Mouse (Mus musculus) liver, embryonic 13.5 days (tissue): ENCODE measurements around the gene Slc44a5. TPM values are rescaled to one million over a fixed set of nuclear protein-coding genes. Genes with fewer than 3 reads are reported as not detected.

Experiments used
- ATAC-seq: fragments of 200-750 bp; cut with Nextera tagmentation; 2 replicates; pipeline ENCODE4 v1.8.0; 2017; ENCODE audit warnings: low read depth, mild to moderate bottlenecking, moderate number of reproducible peaks, moderate library complexity
- DNase-seq: peaks from one replicate; pipeline ENCODE4 v3.0.0; 2022
- H3K27ac ChIP-seq: fragments of 300-500 bp; sonication (generic); 2 replicates; pipeline ENCODE4 v1.5.1; 2015; ENCODE audit warnings: moderate library complexity, mild to moderate bottlenecking, inconsistent platforms
- H3K27me3 ChIP-seq: fragments of 300-500 bp; sonication (generic); 2 replicates; pipeline ENCODE4 v1.6.1; 2015; ENCODE audit warnings: mild to moderate bottlenecking, inconsistent platforms
- H3K36me3 ChIP-seq: fragments of 300-500 bp; sonication (generic); 2 replicates; pipeline ENCODE4 v1.6.1; 2015; ENCODE audit warnings: mild to moderate bottlenecking, inconsistent platforms
- H3K4me1 ChIP-seq: fragments of 300-500 bp; sonication (generic); replicated peaks from 2 replicates; pipeline ENCODE4 v1.6.1; 2015; ENCODE audit warnings: inconsistent platforms
- H3K4me2 ChIP-seq: fragments of 300-500 bp; sonication (generic); 2 replicates; pipeline ENCODE4 v1.6.1; 2015; ENCODE audit warnings: inconsistent platforms, mild to moderate bottlenecking, moderate library complexity
- H3K4me3 ChIP-seq: fragments of 300-500 bp; sonication (generic); replicated peaks from 2 replicates; pipeline ENCODE4 v1.5.1; 2015; ENCODE audit warnings: mild to moderate bottlenecking, inconsistent platforms
- H3K9ac ChIP-seq: fragments of 300-500 bp; sonication (generic); 2 replicates; pipeline ENCODE4 v1.6.1; 2015; ENCODE audit warnings: mild to moderate bottlenecking, inconsistent platforms
- H3K9me3 ChIP-seq: fragments of 300-500 bp; sonication (generic); replicated peaks from 2 replicates; pipeline ENCODE4 v1.6.1; 2016; ENCODE audit warnings: inconsistent platforms
- WGBS: fragments of 180-500 bp; shearing (Covaris S2); methylation state at CpG from one replicate; pipeline ENCODE4 v1.1.7; 2015; ENCODE audit not compliant: insufficient replicate concordance; 5-methylcytosine and 5-hydroxymethylcytosine counted together
- polyA plus RNA-seq: library from polyadenylated mRNA; unstranded; fragments of >200 nt; fragmentation: Nextera tagmentation; extraction: Ambion mirVana; gene quantifications from 2 replicates; pipeline ENCODE4 v1.2.1, GENCODE M21; 2015

The Slc44a5 gene
- polyA plus RNA-seq, 1 experiment from 2014 or later, result 0.24 TPM

GRCm38 (mm10) chr3:154174766-154175165, 201.5 kb downstream of the Slc44a5 start:
- Histone ChIP-seq H3K4me3 (no peak overlapping the region), H3K9me3 (no peaks in the 10 kb centered on the region), H3K27me3 (no peaks in the 10 kb centered on the region), H3K4me2 (no peak overlapping the region), H3K36me3 (no peaks in the 10 kb centered on the region), H3K4me1 (no peaks in the 10 kb centered on the region), H3K9ac (no peak overlapping the region), H3K27ac (no peak overlapping the region)
- no peak for DNase-seq
- ATAC-seq, result no peak
- WGBS, result 80% methylated on average over 7 of the region's 7 CpGs

GRCm38 (mm10) chr3:154177665-154178305, 204.5 kb downstream of the Slc44a5 start:
- Histone ChIP-seq H3K27me3 (no peaks in the 10 kb centered on the region), H3K4me2 (no peak overlapping the region), H3K4me1 (no peaks in the 10 kb centered on the region), H3K9me3 (no peaks in the 10 kb centered on the region), H3K4me3 (no peak overlapping the region), H3K36me3 (no peaks in the 10 kb centered on the region), H3K9ac (no peak overlapping the region), H3K27ac (no peak overlapping the region)
- DNase-seq, result no peak
- WGBS, result 26% methylated on average over 8 of the region's 8 CpGs
- ATAC-seq, result peak; percentile 26; the same call in 1 of the 2 replicates

DNA sequence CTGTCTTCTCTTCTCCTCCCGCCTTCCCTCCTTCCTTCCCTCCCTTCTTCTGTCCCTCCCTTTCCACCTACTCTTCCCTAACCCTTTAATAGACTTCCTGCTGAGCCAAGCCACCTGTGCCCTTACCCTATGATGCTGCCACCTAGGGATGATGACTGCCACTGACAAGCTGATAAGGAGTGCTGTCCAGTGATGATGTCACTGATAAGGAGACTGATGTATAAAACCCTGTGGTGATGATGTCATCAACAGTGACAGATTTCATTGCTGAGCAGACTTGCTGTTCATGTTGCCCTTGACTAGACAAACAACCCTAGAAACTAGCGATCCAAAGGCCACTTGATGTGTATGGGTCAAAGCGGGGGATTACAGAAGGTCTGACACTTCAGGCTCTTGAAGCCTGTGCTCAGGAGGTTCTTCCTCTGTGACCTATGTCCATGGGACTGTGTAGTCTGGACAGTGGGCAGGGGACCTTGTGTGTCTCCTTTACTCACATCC, 206.2 kb downstream of the Slc44a5 start:
- Histone ChIP-seq H3K4me2 (no peak overlapping the region), H3K36me3 (no peaks in the 10 kb centered on the region), H3K27ac (no peak overlapping the region), H3K9ac (no peak overlapping the region), H3K27me3 (no peaks in the 10 kb centered on the region), H3K4me3 (no peak overlapping the region), H3K4me1 (no peaks in the 10 kb centered on the region), H3K9me3 (no peaks in the 10 kb centered on the region)
- DNase-seq (no peak), ATAC-seq (no peak)
- WGBS, result 89% methylated on average over 2 of the region's 3 CpGs

- Histone ChIP-seq H3K27me3 (no peaks in the 10 kb centered on the region), H3K9ac (no peak overlapping the region), H3K9me3 (no peaks in the 10 kb centered on the region), H3K27ac (no peak overlapping the region), H3K36me3 (no peaks in the 10 kb centered on the region), H3K4me2 (no peak overlapping the region), H3K4me3 (no peak overlapping the region), H3K4me1 (no peaks in the 10 kb centered on the region)
- ATAC-seq (peak; percentile 36; the same call in 1 of the 2 replicates), DNase-seq (no peak)
- 20% methylated on average over 7 of the region's 7 CpGs for WGBS
Observed at GRCm38 (mm10) chr3:154182987-154183386, 209.8 kb downstream of the Slc44a5 start.

DNA sequence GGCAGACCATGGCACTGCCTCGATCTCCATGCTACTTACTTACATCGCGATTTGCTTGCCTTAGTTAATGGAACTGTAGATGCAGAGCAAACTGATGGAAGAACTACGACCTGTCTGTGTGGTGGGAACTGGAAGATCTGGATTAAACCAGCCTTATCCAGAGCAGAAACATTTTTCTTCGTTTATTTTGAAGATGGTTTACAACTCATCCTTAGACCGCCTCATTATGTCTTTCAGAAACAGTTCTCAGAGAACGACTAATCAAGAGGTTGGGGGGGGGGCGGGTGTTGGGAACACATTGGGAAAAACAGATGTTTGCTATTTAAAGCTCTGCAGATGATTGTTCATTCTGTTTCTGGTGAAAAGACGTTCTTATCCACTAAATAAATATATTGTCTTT, 210.7 kb downstream of the Slc44a5 start:
- 68% methylated on average over 9 of the region's 9 CpGs for WGBS
- Histone ChIP-seq H3K27me3 (no peaks in the 10 kb centered on the region), H3K36me3 (no peaks in the 10 kb centered on the region), H3K9ac (no peak overlapping the region), H3K4me3 (no peak overlapping the region), H3K4me2 (no peak overlapping the region), H3K9me3 (no peaks in the 10 kb centered on the region), H3K27ac (no peak overlapping the region), H3K4me1 (no peaks in the 10 kb centered on the region; the same call in 1 of the 2 replicates)
- no peak for DNase-seq
- no peak for ATAC-seq

- no peaks in the 10 kb centered on the region for H3K27me3 ChIP-seq
- no peak overlapping the region for H3K9ac ChIP-seq
- WGBS, result 59% methylated on average over 9 of the region's 9 CpGs
- H3K27ac ChIP-seq, result no peak overlapping the region
- peaks cover 24% of the 10 kb centered on the region for H3K4me1 ChIP-seq
- H3K4me3 ChIP-seq, result no peak overlapping the region
- no peaks in the 10 kb centered on the region for H3K9me3 ChIP-seq
- H3K4me2 ChIP-seq, result no peak overlapping the region
- no peaks in the 10 kb centered on the region for H3K36me3 ChIP-seq
- no peak for ATAC-seq
- no peak for DNase-seq
Observed at GRCm38 (mm10) chr3:154188668-154189067, 215.4 kb downstream of the Slc44a5 start.

GRCm38 (mm10) chr3:154192328-154193030, 219.2 kb downstream of the Slc44a5 start:
- Histone ChIP-seq H3K9me3 (no peaks in the 10 kb centered on the region), H3K4me1 (peaks cover 48% of the 10 kb centered on the region), H3K27ac (peak overlapping the region; percentile 90), H3K27me3 (no peaks in the 10 kb centered on the region), H3K4me2 (peak overlapping the region; percentile 64), H3K36me3 (no peaks in the 10 kb centered on the region), H3K4me3 (peak overlapping the region; percentile 34), H3K9ac (peak overlapping the region; percentile 67)
- 21% methylated on average over 13 of the region's 14 CpGs for WGBS
- DNase-seq, result peak; percentile 43
- ATAC-seq, result peak; percentile 63

GRCm38 (mm10) chr3:154193189-154193840, 220.1 kb downstream of the Slc44a5 start:
- no peaks in the 10 kb centered on the region for H3K9me3 ChIP-seq
- peaks cover 48% of the 10 kb centered on the region for H3K4me1 ChIP-seq
- 39% methylated on average over 10 of the region's 10 CpGs for WGBS
- H3K27ac ChIP-seq, result peak overlapping the region; percentile 90
- H3K27me3 ChIP-seq, result no peaks in the 10 kb centered on the region
- peak; percentile 66 for DNase-seq
- peak overlapping the region; percentile 67 for H3K9ac ChIP-seq
- peak; percentile 92 for ATAC-seq
- no peaks in the 10 kb centered on the region for H3K36me3 ChIP-seq
- H3K4me2 ChIP-seq, result peak overlapping the region; percentile 64
- H3K4me3 ChIP-seq, result peak overlapping the region; percentile 34

DNA sequence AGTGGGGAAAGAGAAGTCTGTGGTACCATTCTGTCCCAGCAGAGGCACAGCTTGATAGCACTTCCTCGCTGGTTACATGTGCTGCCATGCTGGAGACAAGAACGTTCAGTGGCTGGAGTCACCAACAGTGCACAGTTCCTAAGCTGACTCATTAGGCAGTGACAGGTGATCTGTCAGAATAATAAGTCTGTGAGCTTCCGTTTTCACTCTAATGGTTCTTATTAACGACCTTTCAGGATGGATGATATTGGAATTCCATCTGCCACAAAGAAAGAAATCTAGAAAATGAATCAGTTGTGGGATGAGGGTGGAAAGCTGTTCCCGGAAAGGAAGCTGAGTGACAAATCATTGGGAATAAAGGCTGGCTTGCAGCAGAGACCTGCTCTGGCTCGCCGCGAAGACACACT, 227.2 kb downstream of the Slc44a5 start:
- no peaks in the 10 kb centered on the region for H3K36me3 ChIP-seq
- no peak overlapping the region for H3K4me3 ChIP-seq
- no peaks in the 10 kb centered on the region for H3K27me3 ChIP-seq
- H3K4me2 ChIP-seq, result no peak overlapping the region
- H3K4me1 ChIP-seq, result peaks cover 15% of the 10 kb centered on the region
- no peak overlapping the region for H3K9ac ChIP-seq
- no peak overlapping the region for H3K27ac ChIP-seq
- no peak for ATAC-seq
- 56% methylated on average over 8 of the region's 8 CpGs for WGBS
- no peaks in the 10 kb centered on the region for H3K9me3 ChIP-seq
- no peak for DNase-seq

GRCm38 (mm10) chr3:154201796-154202195, 228.6 kb downstream of the Slc44a5 start:
- Histone ChIP-seq H3K9ac (no peak overlapping the region), H3K4me3 (no peak overlapping the region), H3K36me3 (no peaks in the 10 kb centered on the region), H3K4me1 (0 out of 2 replicates have a peak, but pooled peaks cover 9% of the 10 kb centered on the region), H3K27ac (no peak overlapping the region), H3K9me3 (no peaks in the 10 kb centered on the region), H3K27me3 (no peaks in the 10 kb centered on the region), H3K4me2 (no peak overlapping the region)
- 81% methylated on average over 12 of the region's 12 CpGs for WGBS
- no peak for DNase-seq
- no peak for ATAC-seq

DNA sequence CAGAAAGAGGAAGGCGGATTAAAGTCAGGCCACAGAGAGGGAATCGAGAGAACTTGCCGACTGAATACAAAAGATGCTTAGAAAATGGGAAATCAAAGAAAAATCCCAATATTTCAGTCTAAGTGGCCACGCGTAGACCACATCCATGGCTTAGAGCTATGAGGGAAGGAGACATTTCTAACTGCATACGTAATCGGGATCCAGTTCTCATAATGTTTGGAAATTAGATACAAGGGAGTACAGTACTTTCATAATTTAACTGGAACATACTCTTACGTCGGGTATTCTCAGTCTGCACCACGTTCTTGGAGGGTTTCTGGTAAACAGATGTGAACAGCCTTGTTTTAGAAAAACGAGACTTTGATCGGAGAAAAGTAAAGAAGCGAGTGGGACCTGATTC, 229.1 kb downstream of the Slc44a5 start:
- 0 out of 2 replicates have a peak, but pooled peaks cover 9% of the 10 kb centered on the region for H3K4me1 ChIP-seq
- WGBS, result 79% methylated on average over 13 of the region's 13 CpGs
- ATAC-seq (no peak), DNase-seq (no peak)
- no peak overlapping the region for H3K4me2 ChIP-seq
- H3K27ac ChIP-seq, result no peak overlapping the region
- H3K4me3 ChIP-seq, result no peak overlapping the region
- H3K9ac ChIP-seq, result no peak overlapping the region
- no peaks in the 10 kb centered on the region for H3K36me3 ChIP-seq
- no peaks in the 10 kb centered on the region for H3K27me3 ChIP-seq
- H3K9me3 ChIP-seq, result no peaks in the 10 kb centered on the region
